Mouse (Mus musculus): Measurements from ENCODE around the gene Prkcd.

Prkcd gene

DNA sequence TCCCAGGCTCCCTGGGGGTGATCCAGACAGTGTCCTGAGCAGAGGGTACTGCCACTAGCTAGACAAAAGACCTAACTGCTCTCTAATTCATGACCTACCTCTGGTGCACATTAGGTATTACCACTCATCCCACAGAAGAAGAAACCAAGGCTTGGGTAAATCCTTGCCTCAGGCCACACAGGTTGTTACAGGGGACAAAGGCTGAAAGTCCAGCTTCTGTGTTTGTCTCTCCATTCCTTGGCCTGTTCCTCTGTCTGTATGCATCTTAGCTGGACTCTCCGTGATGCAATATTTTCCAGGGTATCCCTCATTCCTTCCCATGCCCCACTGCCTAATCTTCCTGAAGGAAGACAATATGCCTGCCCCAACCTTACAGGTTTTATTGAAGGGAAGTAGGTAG, 8.4 kb upstream of the Prkcd start:
- no peak for DNase-seq (ENCODE audit: low spot score)

- DNase-seq (ENCODE audit: low spot score) = no peak
Observed at GRCm38 (mm10) chr14:30633708-30634107, 7.7 kb upstream of the Prkcd start.

GRCm38 (mm10) chr14:30631834-30632233, 5.8 kb upstream of the Prkcd start:
- DNase-seq (ENCODE audit: low spot score) = no peak

DNA sequence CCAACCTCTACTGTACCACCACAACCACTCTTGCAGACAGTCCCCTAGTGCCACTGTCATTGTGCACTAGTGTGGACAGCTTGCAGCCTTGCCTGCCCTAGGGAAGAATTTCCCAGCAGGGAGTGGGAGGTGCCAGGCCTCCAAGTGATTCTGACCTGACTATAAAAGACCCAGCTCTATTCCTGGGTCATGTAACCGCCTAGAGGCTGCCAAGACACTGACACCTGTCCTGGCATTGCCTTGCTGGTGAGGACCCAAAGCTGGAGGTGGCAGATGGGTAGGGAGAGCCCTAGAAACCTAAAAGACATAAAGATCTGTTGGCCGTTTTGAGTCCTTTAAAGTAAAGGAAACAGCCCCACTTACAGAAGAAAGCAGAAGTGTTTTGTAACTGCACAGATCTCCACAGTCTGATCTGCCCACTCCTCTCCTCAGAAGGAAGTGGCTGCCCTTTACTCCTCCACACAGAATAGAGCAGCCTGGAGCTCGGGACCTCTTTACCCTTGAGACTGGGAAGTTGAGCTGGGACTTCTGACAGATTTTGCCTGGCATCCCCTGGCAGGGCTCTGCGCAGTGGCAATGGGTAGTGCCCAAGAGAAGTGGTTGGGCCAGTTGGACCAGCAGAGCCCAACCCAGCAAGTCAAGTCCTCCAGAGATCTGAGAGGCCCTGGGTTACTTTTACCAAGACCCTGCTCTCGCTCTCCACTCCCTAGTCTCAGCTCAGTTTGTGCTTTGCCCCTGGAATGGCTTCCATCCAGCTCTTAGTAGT, 5.0 kb upstream of the Prkcd start:
- no peak for DNase-seq (ENCODE audit: low spot score)

DNA sequence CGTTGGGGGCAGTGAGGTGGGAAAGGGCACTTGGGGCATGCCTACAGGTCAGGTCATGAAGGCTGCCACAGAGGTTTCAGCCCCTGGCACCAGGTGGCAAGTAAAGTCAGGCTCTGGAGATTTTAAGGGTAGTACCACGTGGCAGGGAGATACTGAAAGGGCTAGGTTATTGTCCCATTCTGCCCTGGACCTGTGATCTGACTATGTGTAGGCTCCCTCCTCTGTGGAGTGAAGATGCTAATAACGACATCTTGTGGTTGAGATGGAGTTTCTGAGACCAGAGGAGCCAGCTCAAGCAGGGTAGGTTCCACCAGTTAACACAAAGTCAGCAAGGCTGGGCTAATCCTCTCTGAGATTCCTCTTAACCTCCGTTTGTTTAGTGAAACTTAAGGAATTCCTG, 3.8 kb upstream of the Prkcd start:
- DNase-seq (ENCODE audit: low spot score) = no peak

DNA sequence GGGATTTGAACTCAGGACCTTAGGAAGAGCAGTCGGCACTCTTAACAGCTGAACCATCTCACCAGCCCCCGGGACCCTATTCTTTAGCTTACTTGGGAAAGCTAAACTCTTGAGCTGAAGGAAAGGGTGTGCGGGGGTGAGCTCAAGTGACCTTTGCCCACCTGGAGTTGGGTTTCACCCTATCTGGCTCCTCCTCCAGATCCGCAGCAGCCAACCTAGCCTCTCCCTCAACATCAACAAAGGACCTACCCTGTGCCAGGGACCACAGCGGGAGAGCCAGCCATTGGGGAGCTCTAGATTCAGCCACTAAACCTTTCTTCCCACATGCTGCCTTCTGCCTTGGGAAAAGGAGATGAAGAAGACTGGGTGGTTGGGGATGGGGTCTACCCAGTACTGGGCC, 2.2 kb upstream of the Prkcd start:
- DNase-seq (ENCODE audit: low spot score) = no peak

DNA sequence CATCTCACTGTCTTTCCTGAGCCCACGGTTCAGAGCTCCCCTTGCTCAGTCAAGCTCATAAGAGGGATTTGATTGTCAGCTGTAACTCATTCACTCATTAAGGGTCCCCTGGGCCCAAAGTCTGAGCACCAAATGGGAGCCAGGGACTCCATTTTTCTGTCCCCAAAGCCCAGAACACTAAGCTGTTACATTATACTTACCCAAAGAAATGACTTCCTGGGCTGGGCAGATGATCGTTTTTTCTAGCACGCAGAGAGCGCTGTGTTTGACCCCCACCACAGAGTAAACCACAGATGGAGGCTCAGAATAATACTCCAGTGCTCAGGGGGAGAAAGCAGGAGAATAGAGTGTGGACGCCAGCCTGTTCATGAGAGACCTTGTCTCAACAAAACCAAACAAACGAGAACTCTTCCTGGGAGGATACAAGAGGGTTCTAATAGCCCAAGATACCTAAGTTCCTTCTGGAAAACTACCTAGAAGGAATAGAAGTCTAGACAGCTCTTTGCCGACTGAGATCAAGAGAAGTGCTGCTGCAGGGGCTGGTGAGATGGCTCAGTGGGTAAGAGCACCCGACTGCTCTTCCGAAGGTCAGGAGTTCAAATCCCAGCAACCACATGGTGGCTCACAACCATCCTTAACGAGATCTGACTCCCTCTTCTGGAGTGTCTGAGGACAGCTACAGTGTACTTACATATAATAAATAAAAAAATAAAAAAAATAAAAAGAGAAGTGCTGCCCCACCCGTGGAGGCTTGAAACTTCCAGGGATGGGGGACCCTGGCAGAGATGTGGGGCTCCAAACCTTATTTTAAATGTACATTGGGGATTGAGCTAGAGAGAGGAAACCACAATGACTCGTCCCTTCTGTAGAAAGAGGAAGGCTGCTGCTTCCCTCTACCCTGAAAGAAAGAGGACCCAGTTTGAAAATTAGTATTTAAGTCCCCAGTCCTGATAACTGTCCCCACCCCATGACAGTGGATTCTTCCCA, 1.0 kb upstream of the Prkcd start:
- no peak for DNase-seq (ENCODE audit: low spot score)

GRCm38 (mm10) chr14:30625131-30625807, 741 bp downstream of the Prkcd start:
- DNase-seq (ENCODE audit: low spot score) = peak; percentile 69

- DNase-seq (ENCODE audit: low spot score) = no peak
Observed at GRCm38 (mm10) chr14:30624277-30624721, 1.7 kb downstream of the Prkcd start.

DNA sequence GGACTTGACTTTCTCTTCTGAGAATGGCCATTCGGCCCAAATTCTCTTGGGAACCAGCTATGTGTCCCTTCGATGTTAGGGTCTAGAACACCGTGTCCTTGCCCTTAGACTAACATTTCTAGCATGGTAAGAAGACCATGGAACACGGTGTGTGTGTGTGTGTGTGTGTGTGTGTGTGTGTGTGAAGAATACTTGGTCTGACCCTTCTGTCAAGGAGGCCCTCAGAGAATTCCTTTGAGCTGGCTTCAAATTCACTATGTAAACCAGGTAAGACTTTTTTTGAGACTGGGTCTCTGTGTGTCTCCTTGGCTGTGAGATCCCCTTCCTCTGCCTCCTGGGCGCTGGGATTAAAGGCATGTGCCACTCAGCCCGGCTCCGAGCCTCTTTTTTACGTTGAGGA, 3.5 kb downstream of the Prkcd start:
- DNase-seq (ENCODE audit: low spot score) = no peak

GRCm38 (mm10) chr14:30622130-30622529, 3.9 kb downstream of the Prkcd start:
- DNase-seq (ENCODE audit: low spot score) = no peak

GRCm38 (mm10) chr14:30619982-30620578, 5.9 kb downstream of the Prkcd start:
- no peak for DNase-seq (ENCODE audit: low spot score)

DNA sequence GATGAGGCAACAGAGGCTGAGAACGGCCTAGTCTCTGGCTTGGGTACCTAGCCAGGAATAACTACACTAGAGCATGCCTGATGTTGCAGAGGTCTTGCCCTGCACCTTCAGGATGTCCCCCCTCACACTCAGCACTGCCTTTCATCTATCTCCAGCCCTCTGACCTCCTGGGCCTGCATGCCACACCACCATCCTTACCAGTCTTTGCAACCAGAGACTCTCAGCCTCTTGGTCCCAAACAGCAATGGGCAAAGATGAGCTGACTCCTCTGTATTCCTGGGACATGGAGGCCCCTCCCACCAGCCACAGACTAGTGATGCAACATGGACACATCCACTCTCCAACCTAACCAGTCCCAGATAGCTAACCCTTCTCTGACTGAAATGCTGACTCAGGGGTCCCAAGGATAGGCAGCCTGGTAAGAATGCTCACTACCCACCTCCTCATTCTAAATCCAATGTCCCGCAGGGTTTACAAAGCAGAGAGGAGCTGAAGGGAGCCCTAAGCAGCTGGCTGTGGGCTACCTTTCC, 7.2 kb downstream of the Prkcd start:
- no peak for DNase-seq (ENCODE audit: low spot score)

GRCm38 (mm10) chr14:30616751-30617150, 9.3 kb downstream of the Prkcd start:
- no peak for DNase-seq (ENCODE audit: low spot score)

- no peak for DNase-seq (ENCODE audit: low spot score)
Observed at GRCm38 (mm10) chr14:30612962-30613715, 12.9 kb downstream of the Prkcd start.

- DNase-seq (ENCODE audit: low spot score) = peak; percentile 62
Observed at GRCm38 (mm10) chr14:30612523-30612922, 13.5 kb downstream of the Prkcd start.

GRCm38 (mm10) chr14:30610940-30611339, 15.1 kb downstream of the Prkcd start:
- no peak for DNase-seq (ENCODE audit: low spot score)

DNA sequence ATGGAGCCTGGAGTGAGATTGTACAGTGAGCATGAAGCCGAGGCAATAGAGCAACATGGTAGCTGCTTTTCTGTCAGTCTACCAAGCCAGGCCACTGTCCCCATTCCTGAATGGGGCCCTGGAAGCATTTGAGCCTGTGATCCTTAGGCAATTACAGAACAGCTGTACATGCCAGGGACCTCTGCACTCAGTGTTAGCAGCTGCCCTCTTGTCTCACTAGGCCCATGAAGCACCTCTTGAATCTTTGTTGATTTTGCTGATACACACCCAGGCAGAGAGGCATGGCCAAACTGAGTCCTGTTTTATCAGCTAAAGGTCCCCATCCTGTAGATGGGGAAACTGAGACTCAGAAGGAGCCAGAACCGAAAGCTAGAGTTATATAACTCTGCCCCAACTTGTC, 15.7 kb downstream of the Prkcd start:
- no peak for DNase-seq (ENCODE audit: low spot score)

GRCm38 (mm10) chr14:30609499-30609898, 16.5 kb downstream of the Prkcd start:
- no peak for DNase-seq (ENCODE audit: low spot score)

DNA sequence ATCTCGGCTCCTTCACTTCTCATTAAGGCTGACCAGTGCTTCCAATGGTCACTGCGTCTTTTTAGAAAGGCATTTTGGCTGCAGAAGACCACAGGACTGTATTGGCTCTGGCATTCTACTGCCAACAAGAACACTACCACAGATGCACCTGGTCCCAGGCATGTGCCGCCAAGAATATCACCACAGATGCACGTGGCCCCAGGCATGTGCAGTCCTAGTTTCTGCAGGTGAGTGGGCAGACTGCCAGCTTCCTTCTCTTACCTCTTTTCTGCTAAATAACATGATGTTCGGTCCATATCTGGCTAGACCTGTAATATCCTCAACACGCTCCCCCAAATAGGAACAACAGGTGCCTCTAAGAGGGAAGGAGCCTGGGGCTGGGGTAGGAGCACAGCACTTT, 17.8 kb downstream of the Prkcd start:
- no peak for DNase-seq (ENCODE audit: low spot score)

GRCm38 (mm10) chr14:30607696-30608095, 18.3 kb downstream of the Prkcd start:
- DNase-seq (ENCODE audit: low spot score) = no peak

Data from c-Kit-positive CD71-positive TER-119-positive erythroid progenitor cells, embryonic 14.5 days (primary cell).